Mouse (Mus musculus): Measurements from ENCODE around the gene Tspyl2.
"Not testable (repeated sequence)": the region's sequence is repeated elsewhere in the genome, so short reads cannot be mapped to it uniquely, and the experiment has no call there.

DNA sequence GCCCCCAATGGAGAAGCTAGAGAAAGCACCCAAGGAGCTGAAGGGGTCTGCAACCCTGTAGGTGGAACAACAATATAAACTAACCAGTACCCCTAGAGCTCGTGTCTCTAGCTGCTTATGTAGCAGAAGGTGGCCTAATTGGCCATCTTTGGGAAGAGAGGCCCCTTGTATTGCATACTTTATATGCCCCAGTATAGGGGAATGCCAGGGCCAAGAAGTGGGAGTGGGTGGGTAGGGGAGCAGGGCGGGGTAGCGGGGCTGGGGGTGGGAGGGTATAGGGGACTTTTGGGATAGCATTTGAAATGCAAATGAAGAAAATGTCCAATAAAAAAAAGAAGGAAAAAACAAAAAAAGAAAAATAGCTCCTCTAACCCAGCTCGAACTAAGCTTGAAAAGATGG, 6.1 kb downstream of the Tspyl2 start:
- TF ChIP-seq CTCF (IDR thresholded peaks at IDR 0.05; ENCODE audit: borderline replicate concordance, extremely low read depth, insufficient read depth, insufficient read length); POLR2A (IDR thresholded peaks at IDR 0.05; ENCODE audit: borderline replicate concordance, extremely low read depth, insufficient read depth, insufficient read length, poor library complexity, severe bottlenecking): not testable (repeated sequence)
